Mouse (Mus musculus): ENCODE data around the gene Lclat1. TPM values are rescaled to one million over a fixed set of nuclear protein-coding genes. Genes with fewer than 3 reads are reported as not detected.
"Not testable (repeated sequence)": the region's sequence is repeated elsewhere in the genome, so short reads cannot be mapped to it uniquely, and the experiment has no call there.

Lclat1 gene
- polyA plus RNA-seq, 1 experiment from 2014 or later, result 54.6 TPM

- H3K27me3 ChIP-seq (ENCODE audit: control insufficient read depth, insufficient read depth, low read length); H3K4me1 ChIP-seq (ENCODE audit: control insufficient read depth in 2 of 2, insufficient read depth in 2 of 2, low read length in 2 of 2); H3K27ac ChIP-seq (replicated peaks in 1 of 2; ENCODE audit: control insufficient read depth in 1 of 2, insufficient read depth in 1 of 2, low read depth in 2 of 2, low read length in 2 of 2); ATAC-seq (ENCODE audit: insufficient number of reproducible peaks, insufficient read depth, low FRiP score, low read depth); H3K9ac ChIP-seq (ENCODE audit: low read length); H3K4me3 ChIP-seq (ENCODE audit: control insufficient read depth in 1 of 2, insufficient read depth in 1 of 2, low read depth in 1 of 2, low read length in 2 of 2); H3K9me3 ChIP-seq (ENCODE audit: control insufficient read depth, low read length); H3K4me2 ChIP-seq (ENCODE audit: low read length); H3K36me3 ChIP-seq (ENCODE audit: control insufficient read depth, insufficient read depth, low read length): not testable (repeated sequence)
- 26% methylated on average over 6 of the region's 6 CpGs for WGBS
Measured at GRCm38 (mm10) chr17:73282702-73283101, 174.9 kb downstream of the Lclat1 start.

GRCm38 (mm10) chr17:73284301-73284700 lies 176.5 kb downstream of the Lclat1 start:
- WGBS, result 49% methylated on average over 2 of the region's 2 CpGs
- no peaks in the 10 kb centered on the region for H3K9me3 ChIP-seq (ENCODE audit: control insufficient read depth, low read length)
- H3K27ac ChIP-seq (replicated peaks in 1 of 2; ENCODE audit: control insufficient read depth in 1 of 2, insufficient read depth in 1 of 2, low read depth in 2 of 2, low read length in 2 of 2), result no peak overlapping the region
- ATAC-seq (ENCODE audit: insufficient number of reproducible peaks, insufficient read depth, low FRiP score, low read depth), result no peak
- no peak overlapping the region for H3K4me3 ChIP-seq (ENCODE audit: control insufficient read depth in 1 of 2, insufficient read depth in 1 of 2, low read depth in 1 of 2, low read length in 2 of 2)
- H3K4me2 ChIP-seq (ENCODE audit: low read length), result no peak overlapping the region
- H3K4me1 ChIP-seq (ENCODE audit: control insufficient read depth in 2 of 2, insufficient read depth in 2 of 2, low read length in 2 of 2), result no peaks in the 10 kb centered on the region
- H3K27me3 ChIP-seq (ENCODE audit: control insufficient read depth, insufficient read depth, low read length), result no peaks in the 10 kb centered on the region
- no peaks in the 10 kb centered on the region for H3K36me3 ChIP-seq (ENCODE audit: control insufficient read depth, insufficient read depth, low read length)
- H3K9ac ChIP-seq (ENCODE audit: low read length), result no peak overlapping the region

Other genes starting within 250 kb of the Lclat1 start
- gene Lbh, start 189.7 kb upstream of the Lclat1 start, polyA plus RNA-seq (2014; fragmentation: Nextera tagmentation; extraction: Ambion mirVana), result 28.8 and 36.2 TPM in 2 replicates

Measured in heart, embryonic 14.5 days (tissue).